Mouse (Mus musculus) cerebellum, adult 2 months (tissue): ENCODE data around the gene Vwa7.

Experiments
- CTCF ChIP-seq: fragments of 200-500 bp; IDR thresholded peaks from 2 replicates; pipeline ENCODE4 v1.5.1; 2011; ENCODE audit warnings: low read depth, mild to moderate bottlenecking, control low read depth, low read length, moderate library complexity, borderline replicate concordance; ENCODE audit not compliant: insufficient read depth
- POLR2A ChIP-seq: fragments of 200-500 bp; IDR thresholded peaks from 2 replicates; pipeline ENCODE4 v1.6.1; 2011; ENCODE audit warnings: low read length, control low read depth, borderline replicate concordance; ENCODE audit not compliant: insufficient read depth

DNA sequence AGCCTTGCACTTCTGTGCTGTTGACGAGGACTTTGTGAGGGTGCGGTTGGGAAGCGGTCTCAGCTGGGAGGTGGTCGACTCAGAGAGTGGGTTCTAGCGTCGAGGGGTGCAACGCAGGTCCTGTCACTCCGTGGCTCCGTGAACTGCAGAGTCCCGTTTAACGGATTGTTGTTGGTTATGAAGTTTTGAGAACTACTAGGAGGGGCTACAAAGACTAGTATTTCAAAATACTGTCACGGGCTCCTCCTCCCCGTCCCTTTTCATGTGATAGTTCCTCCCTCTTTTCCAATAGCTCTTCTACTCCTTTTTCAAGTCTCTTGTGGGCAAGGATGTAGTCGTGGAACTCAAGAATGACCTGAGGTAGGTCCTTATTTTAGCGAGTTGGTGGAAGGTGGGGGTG, 34.1 kb upstream of the Vwa7 start:
- no peak for TF ChIP-seq CTCF
- TF ChIP-seq POLR2A: no peak
